Mouse (Mus musculus) T-helper 1 cell (primary cell): Measurements from ENCODE around the gene Phf11c.
"Not testable (repeated sequence)": the region's sequence is repeated elsewhere in the genome, so short reads cannot be mapped to it uniquely, and the experiment has no call there.

Experiments
- in situ Hi-C: fragments of 300-600 bp; cut with MboI, MseI; formaldehyde crosslinking; loops from one replicate; pipeline ENCODE4 v1.15.1; 2025; ENCODE audit warnings: high pct_unique_total_duplicates

Phf11c gene

DNA sequence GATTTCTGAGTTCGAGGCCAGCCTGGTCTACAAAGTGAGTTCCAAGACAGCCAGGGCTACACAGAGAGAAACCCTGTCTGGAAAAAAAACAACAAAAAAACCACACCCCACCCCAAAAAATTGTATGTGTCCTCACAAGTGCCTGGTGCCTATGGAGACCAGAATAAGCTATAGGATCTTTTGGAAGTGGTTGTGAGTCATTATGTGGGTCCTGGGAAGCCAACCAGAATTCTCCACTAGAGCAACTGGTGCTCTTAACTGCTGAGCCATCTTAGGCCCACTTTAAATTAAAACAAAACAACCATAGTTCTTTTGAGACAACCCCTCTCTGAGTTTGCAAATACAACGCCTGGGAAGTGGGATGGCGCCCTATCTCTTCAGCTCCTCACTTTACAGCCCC lies at the start of gene Phf11c:
Gene Phf11c (minus strand): TSS at position 101 of the 400 bp plus-strand sequence.
- in situ Hi-C loops: loop anchor here (25.0 kb wide), 1 partner anchor 1058 kb away; no protein-coding TSS in a partner anchor

- in situ Hi-C loops: loop anchor here (25.0 kb wide), 1 partner anchor 821 kb away; the partner anchor contains the start of genes Gm49336, Mtmr6 and Nupl1
Observed at GRCm38 (mm10) chr14:59441472-59441805, 46.3 kb upstream of the Phf11c start.

- in situ Hi-C loops: loop anchor here (25.0 kb wide), 1 partner anchor 821 kb away; the partner anchor contains the start of genes Gm49336, Mtmr6 and Nupl1
Observed at GRCm38 (mm10) chr14:59440558-59441471, 45.6 kb upstream of the Phf11c start, which contains the start of the genes Setdb2 and Cab39l. Setdb2 (minus strand) TSS chr14:59440884. Cab39l (plus strand) TSS chr14:59440972.

- in situ Hi-C loops: loop anchor here (25.0 kb wide), 1 partner anchor 822 kb away; the partner anchor contains the start of genes Gm49336, Mtmr6 and Nupl1
Observed at GRCm38 (mm10) chr14:59440039-59440438, 44.9 kb upstream of the Phf11c start.

DNA sequence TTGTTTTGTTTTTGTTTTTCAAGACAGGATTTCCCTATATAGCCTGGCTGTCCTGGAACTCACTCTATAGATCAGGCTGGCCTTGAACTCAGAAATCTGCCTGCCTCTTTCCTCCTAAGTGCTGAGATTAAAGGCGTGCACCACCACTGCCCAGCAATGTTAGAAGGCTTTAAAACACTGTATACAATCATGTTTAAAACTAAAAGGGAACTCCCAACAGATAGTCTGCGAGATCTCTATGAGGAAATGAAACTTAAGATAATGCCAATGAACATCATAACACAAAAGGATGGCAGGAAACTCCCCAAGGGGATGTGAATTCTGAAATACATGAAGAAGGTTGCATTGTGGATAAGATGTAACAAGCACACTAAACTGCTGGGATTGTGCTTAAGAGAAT lies 43.3 kb upstream of the Phf11c start:
- in situ Hi-C loops: loop anchor here (25.0 kb wide), 1 partner anchor 824 kb away; the partner anchor contains the start of genes Gm49336, Mtmr6 and Nupl1

DNA sequence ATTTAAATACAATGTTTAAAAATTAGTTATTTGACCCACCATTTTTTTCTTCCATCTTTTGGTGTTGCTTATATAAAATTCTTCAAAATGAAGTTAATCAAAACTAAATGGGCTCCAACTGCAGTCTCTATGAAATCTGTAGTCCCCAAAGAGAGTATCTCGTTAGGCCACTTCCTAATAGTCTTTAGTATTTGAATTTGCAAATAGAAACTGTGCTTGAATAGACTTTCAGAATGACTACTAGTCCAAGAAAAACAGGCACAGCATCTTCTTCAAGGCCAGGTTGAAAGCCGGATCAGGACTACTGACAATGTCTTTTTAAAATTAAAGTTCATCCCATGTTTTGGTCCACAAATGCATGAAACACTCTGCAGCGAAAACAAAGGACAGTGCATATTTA lies 42.2 kb upstream of the Phf11c start:
- in situ Hi-C loops: loop anchor here (25.0 kb wide), 1 partner anchor 825 kb away; the partner anchor contains the start of genes Gm49336, Mtmr6 and Nupl1

GRCm38 (mm10) chr14:59435206-59435605 lies 40.0 kb upstream of the Phf11c start:
- in situ Hi-C loops: loop anchor here (25.0 kb wide), 1 partner anchor 827 kb away; the partner anchor contains the start of genes Gm49336, Mtmr6 and Nupl1

GRCm38 (mm10) chr14:59433902-59434301 lies 38.7 kb upstream of the Phf11c start:
- in situ Hi-C loops: loop anchor here (25.0 kb wide), 1 partner anchor 828 kb away; the partner anchor contains the start of genes Gm49336, Mtmr6 and Nupl1

- in situ Hi-C loops: loop anchor here (25.0 kb wide), 1 partner anchor 832 kb away; the partner anchor contains the start of genes Gm49336, Mtmr6 and Nupl1
Observed at GRCm38 (mm10) chr14:59430556-59430955, 35.4 kb upstream of the Phf11c start.

DNA sequence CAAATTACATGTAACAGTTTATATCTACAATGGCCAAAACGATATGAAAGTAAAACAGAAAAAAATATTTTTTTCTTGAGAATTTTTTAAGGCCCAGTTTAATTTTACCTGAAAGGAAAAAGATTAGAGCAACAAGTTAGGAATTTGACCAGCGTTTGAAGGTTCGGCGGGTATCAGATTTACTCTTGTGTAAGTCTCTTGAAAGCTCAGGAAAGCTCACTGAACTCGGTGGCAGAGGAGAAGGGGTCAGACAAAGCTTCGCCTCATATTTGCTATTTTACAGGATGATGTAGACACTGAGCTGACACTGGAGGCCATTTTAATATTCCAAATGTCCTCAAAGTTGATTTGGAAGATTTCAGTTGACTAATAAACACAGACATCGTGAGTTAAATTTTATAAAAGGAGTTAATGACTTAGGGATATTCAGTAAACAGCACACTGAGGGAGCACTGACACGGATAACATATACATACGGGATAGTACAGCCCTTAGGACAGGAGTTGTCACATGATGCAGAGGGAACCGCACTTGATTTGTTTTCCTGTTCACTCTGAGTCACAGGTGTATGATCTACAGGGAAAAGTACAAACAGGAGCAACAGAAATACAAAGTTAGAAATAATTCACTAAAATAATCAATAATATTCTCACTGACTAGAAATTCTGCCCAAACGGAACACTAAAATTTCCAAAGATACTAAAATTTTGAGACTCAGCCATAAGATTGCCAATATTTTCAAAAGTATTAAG lies 27.9 kb upstream of the Phf11c start:
- in situ Hi-C loops: no loop called here

- in situ Hi-C loops: no loop called here
Observed at GRCm38 (mm10) chr14:59418171-59418570, 23.0 kb upstream of the Phf11c start.

DNA sequence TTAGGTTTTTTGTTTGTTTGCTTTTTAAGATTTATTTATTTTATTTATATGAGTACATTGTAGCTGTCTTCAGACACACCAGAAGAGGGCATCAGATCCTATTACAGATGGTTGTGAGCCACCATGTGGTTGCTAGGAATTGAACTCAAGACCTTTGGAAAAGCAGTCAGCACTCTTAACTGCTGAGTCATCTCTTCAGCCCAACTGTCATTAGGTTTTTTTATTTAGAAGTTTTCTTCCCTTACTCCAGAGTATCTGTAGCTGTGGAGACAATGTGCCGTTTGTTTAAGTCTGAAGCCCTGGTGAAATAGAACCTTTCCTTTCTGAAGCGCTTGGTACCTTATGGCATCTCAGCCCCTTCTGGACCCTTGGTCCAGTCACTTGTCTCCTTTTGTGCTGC lies 19.8 kb upstream of the Phf11c start:
- in situ Hi-C loops: not testable (repeated sequence)

DNA sequence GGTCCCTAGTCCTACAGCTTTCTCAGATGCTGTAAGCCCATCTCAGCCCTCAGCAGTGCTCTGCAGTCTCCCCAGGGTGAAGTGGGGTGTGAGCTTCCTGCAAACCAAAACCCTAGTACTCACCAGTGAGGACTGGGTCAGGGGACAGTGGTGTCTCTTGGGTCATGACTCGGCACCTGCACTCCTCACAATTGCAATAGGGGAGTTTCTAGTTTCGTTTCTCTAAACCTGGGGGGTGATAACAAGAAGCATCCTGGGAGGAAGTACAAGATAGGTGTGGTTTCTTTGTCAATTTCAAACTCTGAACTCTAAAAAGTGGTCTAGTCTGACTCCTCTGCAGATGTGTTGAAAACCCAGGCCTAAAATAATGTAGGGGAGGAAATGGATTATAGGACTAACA lies 1.8 kb upstream of the Phf11c start:
- in situ Hi-C loops: loop anchor here (25.0 kb wide), 1 partner anchor 1060 kb away; no protein-coding TSS in a partner anchor

- in situ Hi-C loops: loop anchor here (25.0 kb wide), 1 partner anchor 1053 kb away; no protein-coding TSS in a partner anchor
Observed at GRCm38 (mm10) chr14:59390181-59390580, 5.0 kb downstream of the Phf11c start.

DNA sequence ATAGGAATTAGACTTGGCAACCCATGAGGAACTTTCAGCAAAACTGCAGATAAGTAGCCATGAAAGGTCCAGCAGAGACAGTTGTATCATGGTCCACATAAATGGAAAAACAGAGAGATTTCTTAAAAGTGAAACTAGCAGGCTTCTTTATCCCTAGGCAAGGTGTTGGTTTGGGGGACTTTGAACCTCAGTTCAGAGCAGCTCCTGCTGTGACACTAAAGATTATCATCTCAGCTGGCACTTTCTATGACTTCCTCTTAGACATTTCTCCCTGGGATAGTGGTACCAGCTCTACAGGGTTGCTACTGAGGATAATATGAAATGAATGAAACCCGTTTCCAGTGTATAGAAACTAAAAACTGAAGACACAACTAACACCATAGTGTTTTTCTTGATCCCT lies 5.6 kb downstream of the Phf11c start:
- in situ Hi-C loops: loop anchor here (25.0 kb wide), 1 partner anchor 1052 kb away; no protein-coding TSS in a partner anchor

DNA sequence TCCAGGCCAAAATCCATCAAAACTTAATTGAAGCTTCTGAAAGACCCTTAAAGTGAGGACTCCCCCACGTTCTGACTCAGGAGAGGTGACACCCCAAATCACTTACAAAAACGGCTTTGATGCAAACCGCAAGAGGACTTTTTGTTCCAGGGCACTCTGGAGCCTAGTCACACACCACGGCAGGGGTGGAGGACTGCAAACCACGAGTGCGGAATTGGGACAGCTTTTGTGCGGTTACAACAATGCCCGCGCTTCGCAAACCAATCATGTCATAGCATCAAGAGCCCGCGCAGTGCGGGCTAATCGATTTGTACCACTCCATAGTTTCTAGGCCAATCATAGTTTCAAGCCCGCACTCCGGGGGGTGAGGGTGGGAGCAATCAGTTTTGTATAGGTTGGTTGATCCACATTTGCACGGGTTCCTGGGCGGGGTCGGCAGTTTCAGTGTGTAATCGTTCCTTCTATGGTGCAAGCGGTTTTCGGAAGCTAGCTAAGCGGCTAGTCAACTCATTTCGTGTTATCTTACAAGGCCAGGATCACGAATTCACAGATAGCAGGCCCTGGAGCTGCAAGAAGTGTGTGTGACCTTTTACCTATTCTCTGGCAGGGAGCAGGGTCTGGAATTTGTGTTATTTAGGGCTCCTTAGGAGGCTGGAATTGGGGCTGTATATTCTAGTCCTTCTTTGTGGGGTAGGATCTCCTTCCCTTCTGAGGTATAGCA lies 24.7 kb downstream of the Phf11c start:
- in situ Hi-C loops: no loop called here

GRCm38 (mm10) chr14:59366386-59367105 lies 28.6 kb downstream of the Phf11c start:
- in situ Hi-C loops: no loop called here

DNA sequence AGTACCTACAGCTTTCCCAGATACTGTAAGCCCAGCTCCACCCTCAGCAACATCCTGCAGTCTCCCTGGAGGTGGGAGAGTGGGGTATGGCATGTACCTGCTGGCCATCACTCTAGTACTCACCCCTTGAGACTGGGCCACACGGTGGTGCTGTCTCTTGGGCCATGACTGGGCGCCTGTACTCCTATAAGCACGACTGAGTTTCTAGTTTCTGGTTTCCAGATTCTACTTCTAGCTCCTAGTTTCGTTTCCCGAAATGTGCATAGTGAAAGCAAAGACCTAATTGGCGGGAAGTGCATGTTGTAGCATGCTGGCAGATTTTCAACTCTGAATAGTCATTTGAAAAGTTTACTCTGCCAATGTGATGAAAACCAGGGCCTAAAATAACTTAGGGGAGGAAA lies 29.9 kb downstream of the Phf11c start, which contains the start of gene Phf11d:
Gene Phf11d (minus strand): TSS at position 227 of the 401 bp plus-strand sequence.
- in situ Hi-C loops: no loop called here

DNA sequence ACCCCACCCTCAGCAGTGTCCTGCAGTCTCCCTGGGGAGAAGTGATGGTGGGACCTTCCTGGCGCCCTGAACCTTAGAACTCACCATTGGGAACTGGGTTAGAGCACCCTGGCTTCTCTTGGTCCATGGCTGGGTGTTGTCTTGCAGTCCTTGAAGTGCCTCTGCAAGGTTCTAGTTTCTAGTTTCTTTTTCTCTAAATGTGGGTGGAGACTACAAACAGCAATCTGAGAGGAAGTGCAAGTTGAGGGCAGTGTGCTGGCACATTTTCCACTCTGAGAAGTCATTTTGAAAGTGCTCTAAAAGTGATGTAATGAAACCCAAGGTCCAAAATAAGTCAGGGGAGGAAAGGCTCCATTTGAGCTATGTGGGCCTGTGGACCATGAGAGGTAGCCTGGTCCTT lies 54.0 kb downstream of the Phf11c start, which contains the start of gene Phf11b:
Gene Phf11b (minus strand): TSS at position 163 of the 400 bp plus-strand sequence.
- in situ Hi-C loops: loop anchor here (5.0 kb wide), 1 partner anchor 44 kb away; the partner anchor contains the start of gene Phf11a

- in situ Hi-C loops: loop anchor here (10.0 kb wide), 1 partner anchor 215 kb away; no protein-coding TSS in a partner anchor
Observed at GRCm38 (mm10) chr14:59339541-59339940, 55.6 kb downstream of the Phf11c start.
